Mouse (Mus musculus): ENCODE measurements around the gene Grik1.

DNA sequence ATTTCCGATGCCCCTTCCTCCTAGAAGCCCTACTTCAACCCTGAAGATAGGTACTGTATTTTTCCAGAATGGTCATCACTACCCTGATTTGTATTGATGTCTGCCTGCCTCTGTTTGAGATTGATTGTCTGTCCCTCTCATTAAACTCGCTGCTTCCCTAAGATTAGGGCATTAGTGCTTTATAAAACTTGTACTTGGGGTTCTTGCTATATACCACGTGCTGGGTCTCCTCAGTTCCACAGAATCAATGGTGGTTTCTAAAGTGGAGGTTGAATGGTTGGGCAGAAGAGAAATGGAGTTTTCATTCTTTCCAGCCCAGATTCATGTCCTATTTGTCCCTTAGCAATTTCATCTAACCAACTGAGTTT is 316.0 kb downstream of the Grik1 start:
- no peak for TF ChIP-seq POLR2A (IDR thresholded peaks at IDR 0.05; ENCODE audit: low read depth, low read length)
- no peak for TF ChIP-seq CTCF (IDR thresholded peaks at IDR 0.05; ENCODE audit: extremely low read depth, insufficient read length, insufficient replicate concordance, low read depth, low read length)
